Mouse (Mus musculus): ENCODE data around the gene Gm5624. TPM values are rescaled to one million over a fixed set of nuclear protein-coding genes. Genes with fewer than 3 reads are reported as not detected.
"Not testable (repeated sequence)": the region's sequence is repeated elsewhere in the genome, so short reads cannot be mapped to it uniquely, and the experiment has no call there.

Gene Gm5624
- not detected in 2 replicates for total RNA-seq (2014; rRNA removed)
- polyA plus RNA-seq (2015; fragmentation: Nextera tagmentation; extraction: Ambion mirVana) = not detected in 2 replicates

GRCm38 (mm10) chr14:44627737-44628136 lies at the start of gene Gm5624:
TSS of gene Gm5624 (minus strand) at chr14:44627938.
- 79% methylated on average over 4 of the region's 4 CpGs for WGBS

GRCm38 (mm10) chr14:44591765-44592164 lies 36.0 kb downstream of the Gm5624 start:
- H3K27ac ChIP-seq (ENCODE audit: low read depth, low read length); H3K36me3 ChIP-seq (ENCODE audit: insufficient read depth, low read length); H3K27me3 ChIP-seq (ENCODE audit: insufficient read depth, low read length); H3K9me3 ChIP-seq (ENCODE audit: low read length); DNase-seq (ENCODE audit: low spot score); H3K4me2 ChIP-seq (ENCODE audit: low read depth, low read length, poor library complexity, severe bottlenecking); H3K9ac ChIP-seq (replicated peaks; ENCODE audit: low read length, poor library complexity, severe bottlenecking); ATAC-seq (ENCODE audit: low FRiP score); H3K4me1 ChIP-seq (ENCODE audit: insufficient read depth, low read length); H3K4me3 ChIP-seq (ENCODE audit: low read depth, low read length): not testable (repeated sequence)
- WGBS = 69% methylated on average over 2 of the region's 2 CpGs

More at GRCm38 (mm10) chr14:44627737-44628136, at the start of gene Gm5624:
- H3K4me1 ChIP-seq (ENCODE audit: insufficient read depth, low read length); H3K9me3 ChIP-seq (ENCODE audit: low read length); DNase-seq (ENCODE audit: low spot score); H3K4me3 ChIP-seq (ENCODE audit: low read depth, low read length); H3K4me2 ChIP-seq (ENCODE audit: low read depth, low read length, poor library complexity, severe bottlenecking); ATAC-seq (ENCODE audit: low FRiP score); H3K9ac ChIP-seq (replicated peaks; ENCODE audit: low read length, poor library complexity, severe bottlenecking); H3K27ac ChIP-seq (ENCODE audit: low read depth, low read length); H3K27me3 ChIP-seq (ENCODE audit: insufficient read depth, low read length); H3K36me3 ChIP-seq (ENCODE audit: insufficient read depth, low read length): not testable (repeated sequence)

GRCm38 (mm10) chr14:44582853-44583252 lies 44.9 kb downstream of the Gm5624 start, which contains the start of gene Gm8247:
TSS of gene Gm8247 (plus strand) at chr14:44583153.
- not testable (repeated sequence) for H3K9me3 ChIP-seq (ENCODE audit: low read length); ATAC-seq (ENCODE audit: low FRiP score); H3K27ac ChIP-seq (ENCODE audit: low read depth, low read length); H3K27me3 ChIP-seq (ENCODE audit: insufficient read depth, low read length); H3K4me3 ChIP-seq (ENCODE audit: low read depth, low read length); H3K36me3 ChIP-seq (ENCODE audit: insufficient read depth, low read length); DNase-seq (ENCODE audit: low spot score); H3K4me2 ChIP-seq (ENCODE audit: low read depth, low read length, poor library complexity, severe bottlenecking); H3K9ac ChIP-seq (replicated peaks; ENCODE audit: low read length, poor library complexity, severe bottlenecking); H3K4me1 ChIP-seq (ENCODE audit: insufficient read depth, low read length)
- WGBS = 98% methylated on average over 4 of the region's 4 CpGs

GRCm38 (mm10) chr14:44547961-44548360 lies 79.8 kb downstream of the Gm5624 start:
- H3K36me3 ChIP-seq (ENCODE audit: insufficient read depth, low read length); H3K27ac ChIP-seq (ENCODE audit: low read depth, low read length); H3K4me2 ChIP-seq (ENCODE audit: low read depth, low read length, poor library complexity, severe bottlenecking); H3K4me3 ChIP-seq (ENCODE audit: low read depth, low read length); ATAC-seq (ENCODE audit: low FRiP score); H3K9ac ChIP-seq (replicated peaks; ENCODE audit: low read length, poor library complexity, severe bottlenecking); H3K27me3 ChIP-seq (ENCODE audit: insufficient read depth, low read length); H3K9me3 ChIP-seq (ENCODE audit: low read length); H3K4me1 ChIP-seq (ENCODE audit: insufficient read depth, low read length); DNase-seq (ENCODE audit: low spot score): not testable (repeated sequence)
- WGBS = 74% methylated on average over 3 of the region's 5 CpGs

GRCm38 (mm10) chr14:44517976-44518375 lies 109.8 kb downstream of the Gm5624 start, which contains the start of gene Gm17093:
TSS of gene Gm17093 (plus strand) at chr14:44518276.
- not testable (repeated sequence) for H3K9me3 ChIP-seq (ENCODE audit: low read length); H3K27ac ChIP-seq (ENCODE audit: low read depth, low read length); H3K27me3 ChIP-seq (ENCODE audit: insufficient read depth, low read length); DNase-seq (ENCODE audit: low spot score); H3K36me3 ChIP-seq (ENCODE audit: insufficient read depth, low read length); H3K4me1 ChIP-seq (ENCODE audit: insufficient read depth, low read length); H3K9ac ChIP-seq (replicated peaks; ENCODE audit: low read length, poor library complexity, severe bottlenecking); H3K4me2 ChIP-seq (ENCODE audit: low read depth, low read length, poor library complexity, severe bottlenecking); H3K4me3 ChIP-seq (ENCODE audit: low read depth, low read length); ATAC-seq (ENCODE audit: low FRiP score)
- 82% methylated on average over 5 of the region's 5 CpGs for WGBS

Other genes starting within 250 kb of the Gm5624 start
- not detected in 2 replicates for gene Gm3371, start 217.2 kb downstream of the Gm5624 start, total RNA-seq (2014; rRNA removed)
- gene Gm3371, start 217.2 kb downstream of the Gm5624 start, polyA plus RNA-seq (2015; fragmentation: Nextera tagmentation; extraction: Ambion mirVana) = not detected in 2 replicates
- not detected in 2 replicates for gene Gm8232, start 194.3 kb downstream of the Gm5624 start, total RNA-seq (2014; rRNA removed)
- gene Gm8232, start 194.3 kb downstream of the Gm5624 start, polyA plus RNA-seq (2015; fragmentation: Nextera tagmentation; extraction: Ambion mirVana) = not detected in 2 replicates
- 0.44 TPM in 1 of 2 replicates, not detected in the other for gene BC061237, start 135.5 kb downstream of the Gm5624 start, total RNA-seq (2014; rRNA removed)
- gene BC061237, start 135.5 kb downstream of the Gm5624 start, polyA plus RNA-seq (2015; fragmentation: Nextera tagmentation; extraction: Ambion mirVana) = not detected in 2 replicates
- not detected in 2 replicates for gene Gm17093, start 109.7 kb downstream of the Gm5624 start, total RNA-seq (2014; rRNA removed)
- not detected in 2 replicates for gene Gm17093, start 109.7 kb downstream of the Gm5624 start, polyA plus RNA-seq (2015; fragmentation: Nextera tagmentation; extraction: Ambion mirVana)
- gene Gm8247, start 44.8 kb downstream of the Gm5624 start, total RNA-seq (2014; rRNA removed) = not detected in 2 replicates
- not detected in 2 replicates for gene Gm8247, start 44.8 kb downstream of the Gm5624 start, polyA plus RNA-seq (2015; fragmentation: Nextera tagmentation; extraction: Ambion mirVana)
- gene Gm8257, start 78.5 kb upstream of the Gm5624 start, total RNA-seq (2014; rRNA removed) = not detected in 2 replicates
- not detected in 2 replicates for gene Gm8257, start 78.5 kb upstream of the Gm5624 start, polyA plus RNA-seq (2015; fragmentation: Nextera tagmentation; extraction: Ambion mirVana)
- not detected in 2 replicates for gene Gm8267, start 122.4 kb upstream of the Gm5624 start, total RNA-seq (2014; rRNA removed)
- gene Gm8267, start 122.4 kb upstream of the Gm5624 start, polyA plus RNA-seq (2015; fragmentation: Nextera tagmentation; extraction: Ambion mirVana) = 0.10 TPM in 1 of 2 replicates, not detected in the other
- gene Ptgdr, start 231.4 kb upstream of the Gm5624 start, total RNA-seq (2014; rRNA removed) = 1.5 and 1.7 TPM in 2 replicates
- 0.59 and 0.64 TPM in 2 replicates for gene Ptgdr, start 231.4 kb upstream of the Gm5624 start, polyA plus RNA-seq (2015; fragmentation: Nextera tagmentation; extraction: Ambion mirVana)